Mouse (Mus musculus) lung, postnatal 0 days (tissue): ENCODE measurements around the gene Fam178b. TPM values are rescaled to one million over a fixed set of nuclear protein-coding genes. Genes with fewer than 3 reads are reported as not detected.

ENCODE experiments used
- ATAC-seq: fragments of 200-750 bp; cut with Nextera tagmentation; 2 replicates; pipeline ENCODE4 v1.8.0; 2017; ENCODE audit warnings: moderate library complexity
- DNase-seq: peaks from one replicate; pipeline ENCODE4 v3.0.0-alpha.2; 2016; ENCODE audit warnings: low spot score
- H3K27ac ChIP-seq: fragments of 300-500 bp; sonication (generic); 2 replicates; pipeline ENCODE4 v1.5.1; 2014; ENCODE audit warnings: antibody characterized with exemption, mild to moderate bottlenecking, low read length, mixed read lengths
- H3K27me3 ChIP-seq: fragments of 300-500 bp; sonication (generic); replicated peaks from 2 replicates; pipeline ENCODE4 v1.6.1; 2014; ENCODE audit warnings: low read length, mixed read lengths; ENCODE audit not compliant: insufficient read depth
- H3K36me3 ChIP-seq: fragments of 300-500 bp; sonication (generic); 2 replicates; pipeline ENCODE4 v1.6.1; 2014; ENCODE audit warnings: low read length, mixed read lengths; ENCODE audit not compliant: insufficient read depth
- H3K4me1 ChIP-seq: fragments of 300-500 bp; sonication (generic); 2 replicates; pipeline ENCODE4 v1.6.1; 2014; ENCODE audit warnings: antibody characterized with exemption, low read depth, low read length, mixed read lengths; ENCODE audit not compliant: insufficient read depth
- H3K4me2 ChIP-seq: fragments of 300-500 bp; sonication (generic); replicated peaks from 2 replicates; pipeline ENCODE4 v1.6.1; 2014; ENCODE audit warnings: low read depth, mild to moderate bottlenecking, low read length, moderate library complexity, mixed read lengths
- H3K4me3 ChIP-seq: fragments of 300-500 bp; sonication (generic); 2 replicates; pipeline ENCODE4 v1.5.1; 2014; ENCODE audit warnings: low read depth, low read length
- H3K9ac ChIP-seq: fragments of 300-500 bp; sonication (generic); replicated peaks from 2 replicates; pipeline ENCODE4 v1.6.1; 2014; ENCODE audit warnings: low read depth, mild to moderate bottlenecking
- H3K9me3 ChIP-seq: fragments of 300-500 bp; sonication (generic); 2 replicates; pipeline ENCODE4 v1.6.1; 2016; ENCODE audit warnings: low read length, mixed read lengths
- CTCF ChIP-seq: IDR thresholded peaks from 2 replicates; pipeline ENCODE4 v1.5.1; 2016; ENCODE audit warnings: antibody characterized with exemption, mild to moderate bottlenecking
- EP300 ChIP-seq: IDR thresholded peaks from 2 replicates; pipeline ENCODE4 v1.6.1; 2016; ENCODE audit warnings: antibody characterized with exemption, mild to moderate bottlenecking, control low read depth
- WGBS: fragments of 180-500 bp; shearing (Covaris S2); extraction: QIAGEN DNeasy Blood & Tissue Kit; methylation state at CpG from one replicate; pipeline ENCODE4 v1.1.7; 2014; 5-methylcytosine and 5-hydroxymethylcytosine counted together
- polyA plus RNA-seq: library from polyadenylated mRNA; unstranded; fragments of >200 nt; fragmentation: Nextera tagmentation; extraction: Ambion mirVana; gene quantifications from 2 replicates; pipeline ENCODE4 v1.2.1, GENCODE M21; 2015

Fam178b gene
- polyA plus RNA-seq, 1 experiment from 2014 or later: 5.1 TPM

DNA sequence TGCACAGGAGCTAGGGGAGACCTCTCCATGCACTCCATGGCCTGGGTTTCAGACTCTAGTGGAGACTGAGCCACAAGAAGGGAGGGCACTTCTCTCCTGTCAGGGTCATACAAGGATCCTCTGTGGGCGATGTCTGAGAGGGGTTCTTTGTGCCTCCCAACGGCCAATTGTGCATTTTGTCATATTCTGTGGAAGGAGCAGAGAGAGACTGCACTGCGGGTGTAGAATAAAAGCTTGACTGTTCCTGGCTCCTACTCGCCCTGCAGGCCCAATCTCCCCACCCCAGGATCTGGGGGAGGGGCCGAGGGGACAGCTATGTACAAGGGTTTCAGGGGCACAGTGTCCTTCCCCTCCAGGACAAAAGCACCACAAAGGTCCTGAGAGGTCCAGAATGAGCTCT is 49.1 kb downstream of the Fam178b start:
- DNase-seq: no peak
- Histone ChIP-seq H3K4me2 (no peak overlapping the region), H3K27ac (no peak overlapping the region), H3K27me3 (no peaks in the 10 kb centered on the region), H3K4me1 (no peaks in the 10 kb centered on the region), H3K9ac (no peak overlapping the region), H3K36me3 (no peaks in the 10 kb centered on the region), H3K4me3 (no peak overlapping the region), H3K9me3 (no peaks in the 10 kb centered on the region)
- ATAC-seq: no peak
- WGBS: 88% methylated on average over 5 of the region's 5 CpGs
- no peak for TF ChIP-seq EP300
- no peak for TF ChIP-seq CTCF

DNA sequence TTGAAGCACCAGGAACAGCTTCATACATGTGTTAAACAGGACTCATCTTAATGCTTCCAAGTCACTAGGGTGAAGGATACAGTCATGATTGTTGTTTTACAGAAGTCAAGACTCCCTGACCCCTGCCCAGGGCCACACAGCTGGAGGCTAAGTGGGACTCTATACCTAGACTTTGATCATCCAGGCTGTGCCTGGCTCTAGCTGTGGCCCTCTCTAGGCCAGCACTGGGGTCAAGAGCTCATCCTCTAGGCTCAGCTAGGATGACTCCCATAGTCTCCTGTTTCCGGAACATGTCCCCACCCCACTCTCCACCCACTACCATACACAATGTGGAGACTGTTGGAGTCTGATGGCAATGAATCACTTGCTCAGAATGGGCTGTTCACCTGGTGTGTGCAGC is 50.1 kb downstream of the Fam178b start:
- DNase-seq (no peak), ATAC-seq (no peak)
- H3K9me3 ChIP-seq: no peaks in the 10 kb centered on the region
- TF ChIP-seq EP300 (no peak), CTCF (no peak)
- H3K9ac ChIP-seq: no peak overlapping the region
- H3K27me3 ChIP-seq: no peaks in the 10 kb centered on the region
- no peak overlapping the region for H3K27ac ChIP-seq
- H3K36me3 ChIP-seq: no peaks in the 10 kb centered on the region
- no peak overlapping the region for H3K4me2 ChIP-seq
- H3K4me3 ChIP-seq: no peak overlapping the region
- WGBS: 76% methylated on average over 1 of the region's 1 CpGs
- H3K4me1 ChIP-seq: no peaks in the 10 kb centered on the region

DNA sequence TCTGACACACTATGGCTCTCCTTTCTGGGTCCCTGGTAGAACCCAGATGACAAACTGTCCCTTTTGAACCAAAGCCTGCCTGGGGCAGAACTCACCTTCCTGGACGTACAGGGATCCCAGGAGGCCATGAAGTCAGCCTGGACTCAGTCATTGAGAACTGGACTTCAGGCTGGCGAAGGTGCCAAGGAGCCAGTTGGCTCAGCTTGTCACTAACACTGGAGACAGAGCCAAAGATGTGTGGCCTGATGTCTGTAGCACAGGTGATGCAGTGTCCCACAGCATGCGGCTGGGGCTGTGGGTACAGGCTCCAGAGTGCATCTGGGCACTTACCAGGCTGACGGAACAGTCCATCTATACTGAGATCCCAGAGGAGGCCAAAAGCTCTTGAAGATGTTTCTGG is 50.9 kb downstream of the Fam178b start:
- ATAC-seq (no peak), DNase-seq (no peak)
- TF ChIP-seq CTCF: no peak
- Histone ChIP-seq H3K4me1 (no peaks in the 10 kb centered on the region), H3K4me2 (no peak overlapping the region), H3K9me3 (no peaks in the 10 kb centered on the region), H3K27me3 (no peaks in the 10 kb centered on the region), H3K27ac (no peak overlapping the region), H3K36me3 (no peaks in the 10 kb centered on the region), H3K9ac (no peak overlapping the region), H3K4me3 (no peak overlapping the region)
- 89% methylated on average over 4 of the region's 4 CpGs for WGBS

DNA sequence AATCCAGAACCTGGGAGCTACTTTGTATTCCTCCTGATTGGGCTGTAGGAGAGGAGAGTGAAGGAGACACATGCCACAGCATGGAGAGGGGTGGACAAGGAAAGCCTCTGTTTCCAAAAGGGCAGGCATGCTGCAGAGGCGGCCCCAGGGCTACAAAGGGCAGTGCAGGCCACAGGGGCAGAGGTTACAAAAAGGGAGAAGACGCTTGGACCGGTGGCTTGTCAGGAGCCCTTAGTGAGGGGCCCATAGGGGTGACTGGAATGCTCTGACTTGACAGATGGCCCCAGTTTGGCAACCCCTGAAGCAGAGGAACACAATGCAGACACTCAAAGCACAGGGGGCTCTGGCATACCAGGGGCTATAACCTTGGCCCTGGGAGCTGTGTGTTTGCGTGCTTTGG is 51.6 kb downstream of the Fam178b start:
- Histone ChIP-seq H3K9me3 (no peaks in the 10 kb centered on the region), H3K27me3 (no peaks in the 10 kb centered on the region), H3K4me2 (no peak overlapping the region), H3K9ac (no peak overlapping the region), H3K36me3 (no peaks in the 10 kb centered on the region), H3K27ac (no peak overlapping the region), H3K4me1 (no peaks in the 10 kb centered on the region), H3K4me3 (no peak overlapping the region)
- ATAC-seq (no peak), DNase-seq (no peak)
- TF ChIP-seq EP300 (no peak), CTCF (no peak)
- 55% methylated on average over 4 of the region's 4 CpGs for WGBS

DNA sequence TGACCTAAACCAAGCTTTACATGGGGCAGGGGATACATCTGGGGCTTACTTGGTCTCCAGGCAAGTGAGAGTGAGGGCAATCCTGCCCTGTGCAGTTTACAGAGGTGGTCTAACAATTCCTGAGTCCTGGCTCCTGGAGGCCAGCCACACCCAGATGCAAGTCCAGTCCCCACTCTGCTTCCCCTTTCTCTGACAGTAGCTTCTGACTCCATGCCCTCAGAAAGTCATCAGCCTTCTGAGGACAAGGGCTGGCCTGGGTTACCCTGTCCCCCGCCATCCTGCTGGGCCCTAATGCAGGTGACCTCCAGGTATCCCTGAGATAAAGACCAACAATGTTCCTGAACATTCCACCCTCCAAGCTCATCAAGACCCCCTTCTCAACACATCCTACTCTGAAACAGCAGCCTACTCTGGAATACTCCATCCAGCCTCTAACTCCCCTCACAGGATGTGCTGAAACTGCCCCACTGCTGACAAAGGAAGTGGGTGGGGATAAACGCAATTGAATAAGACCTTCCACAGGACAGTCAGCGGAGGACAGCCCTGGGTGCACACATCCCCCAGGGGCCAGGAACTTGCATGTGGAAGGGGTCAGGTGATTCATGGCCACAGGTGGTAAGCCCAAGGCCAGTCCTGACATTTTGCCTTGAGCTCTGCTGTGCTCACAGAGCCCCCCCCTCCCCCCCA is 52.8 kb downstream of the Fam178b start:
- 72% methylated on average over 3 of the region's 3 CpGs for WGBS
- no peaks in the 10 kb centered on the region for H3K36me3 ChIP-seq
- ATAC-seq (peak; percentile 23; the same call in 1 of the 2 replicates), DNase-seq (no peak)
- no peaks in the 10 kb centered on the region for H3K9me3 ChIP-seq
- H3K4me3 ChIP-seq: no peak overlapping the region
- H3K4me1 ChIP-seq: no peaks in the 10 kb centered on the region
- H3K27ac ChIP-seq: no peak overlapping the region
- H3K27me3 ChIP-seq: no peaks in the 10 kb centered on the region
- TF ChIP-seq EP300 (no peak), CTCF (no peak)
- no peak overlapping the region for H3K9ac ChIP-seq
- H3K4me2 ChIP-seq: no peak overlapping the region

DNA sequence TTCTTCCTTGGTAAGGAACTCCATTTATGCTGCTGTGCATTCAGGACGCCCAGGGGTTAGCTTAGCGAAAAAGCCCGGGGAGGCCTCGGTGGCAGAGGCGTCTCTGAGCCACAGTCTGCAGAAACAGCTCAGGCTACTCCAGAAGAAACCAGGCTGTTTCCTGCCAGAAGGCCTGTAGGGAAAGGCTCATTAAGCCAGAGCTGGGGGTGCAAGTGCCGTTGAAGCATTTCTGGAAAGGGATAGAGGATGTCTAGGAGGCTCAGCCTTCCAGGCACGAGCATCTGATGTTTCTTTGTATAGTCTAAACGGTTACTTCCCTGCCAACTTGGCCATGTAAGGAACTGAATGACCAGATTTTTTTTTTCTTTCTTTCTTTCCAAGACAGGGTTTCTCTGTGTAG is 54.4 kb downstream of the Fam178b start:
- DNase-seq: no peak
- TF ChIP-seq CTCF (no peak), EP300 (no peak)
- no peak for ATAC-seq
- no peaks in the 10 kb centered on the region for H3K9me3 ChIP-seq
- H3K27me3 ChIP-seq: no peaks in the 10 kb centered on the region
- no peaks in the 10 kb centered on the region for H3K4me1 ChIP-seq
- 25% methylated on average over 8 of the region's 8 CpGs for WGBS
- H3K4me2 ChIP-seq: no peak overlapping the region
- H3K27ac ChIP-seq: no peak overlapping the region
- H3K36me3 ChIP-seq: no peaks in the 10 kb centered on the region
- no peak overlapping the region for H3K9ac ChIP-seq
- H3K4me3 ChIP-seq: no peak overlapping the region

DNA sequence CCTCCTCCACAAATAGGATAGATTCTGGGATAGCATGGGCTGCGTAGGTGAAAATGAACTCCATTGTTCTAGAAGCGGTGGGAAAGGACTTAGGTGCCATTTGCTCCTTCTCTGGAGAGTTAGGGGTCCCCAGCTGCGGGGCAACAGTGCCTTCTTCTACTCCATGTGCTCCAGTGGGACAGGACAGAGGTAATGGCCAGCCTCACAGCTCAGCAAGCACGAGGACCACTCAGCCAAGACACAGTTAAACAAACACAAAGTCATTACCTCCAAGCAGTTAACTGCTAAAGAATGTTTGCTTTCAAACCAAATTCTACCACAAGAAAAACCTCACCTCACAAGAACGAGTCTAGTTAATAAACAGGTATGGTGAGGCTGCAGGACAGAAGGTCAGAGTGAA is 57.5 kb downstream of the Fam178b start:
- Histone ChIP-seq H3K4me3 (no peak overlapping the region), H3K4me1 (no peaks in the 10 kb centered on the region), H3K9ac (no peak overlapping the region), H3K27me3 (no peaks in the 10 kb centered on the region), H3K27ac (no peak overlapping the region), H3K4me2 (no peak overlapping the region), H3K9me3 (no peaks in the 10 kb centered on the region), H3K36me3 (no peaks in the 10 kb centered on the region)
- no peak for ATAC-seq
- no peak for DNase-seq
- 47% methylated on average over 5 of the region's 5 CpGs for WGBS
- TF ChIP-seq CTCF (no peak), EP300 (no peak)
